Mouse (Mus musculus) olfactory bulb, adult 2 months (tissue): ENCODE measurements at regions not wholly inside any gene's neighbourhood (a gene's known extent, or its start where the extent isn't known, plus 50 kb on each side); places are given as distances from the start of the nearest gene placed in this dataset.

ENCODE experiments used
- CTCF ChIP-seq: fragments of 200-500 bp; IDR thresholded peaks from 2 replicates; pipeline ENCODE4 v1.5.1; 2012; ENCODE audit warnings: low read depth, mild to moderate bottlenecking, low read length, moderate library complexity; ENCODE audit not compliant: insufficient read depth
- POLR2A ChIP-seq: fragments of 200-500 bp; IDR thresholded peaks from 2 replicates; pipeline ENCODE4 v1.6.1; 2012; ENCODE audit warnings: mild to moderate bottlenecking, low read depth, low read length, moderate library complexity; ENCODE audit not compliant: insufficient read depth

DNA sequence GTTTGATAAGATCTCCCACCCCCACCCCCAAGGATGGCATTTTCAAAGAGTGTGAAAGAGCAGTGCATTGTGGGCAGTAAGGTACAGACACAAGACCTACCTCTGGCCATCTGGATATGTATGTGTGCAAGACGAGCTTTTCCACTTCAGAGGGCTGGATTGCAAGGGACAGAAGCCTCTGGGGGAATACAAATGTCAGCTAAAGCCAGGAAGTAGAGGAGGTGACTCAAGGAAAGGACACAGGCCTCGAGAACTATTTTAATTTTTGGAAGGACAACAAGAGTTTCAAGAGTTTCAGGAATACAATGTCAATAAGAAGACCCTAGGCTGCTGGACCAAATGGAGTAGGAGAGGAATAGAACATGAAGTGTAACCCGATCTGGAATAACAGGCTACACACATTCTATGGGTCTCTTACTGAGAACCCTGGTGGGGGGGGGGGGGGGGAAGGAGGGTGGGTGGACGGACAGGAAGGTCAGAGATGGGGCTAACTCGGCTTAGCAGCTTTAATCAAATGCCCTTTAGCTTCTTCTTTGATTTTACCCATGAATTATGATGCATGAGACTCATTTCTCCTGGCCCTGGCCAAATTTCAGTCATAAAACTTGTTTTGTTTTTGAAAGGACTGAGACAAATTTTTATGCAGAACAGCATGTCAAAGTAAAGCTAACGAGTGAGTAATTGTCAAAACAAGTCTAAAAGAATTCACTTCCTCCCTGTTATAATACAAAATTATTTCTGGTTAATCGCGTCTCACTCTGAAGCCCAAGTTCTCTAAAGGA is 91.4 kb upstream of the Cpsf6 start:
- TF ChIP-seq POLR2A (no peak), CTCF (no peak)
